Mouse (Mus musculus) gastrocnemius, adult 8-10 months (tissue): ENCODE measurements around the gene Cyren. TPM values are rescaled to one million over a fixed set of nuclear protein-coding genes. Genes with fewer than 3 reads are reported as not detected.

ENCODE experiments used
- DNase-seq, 2 experiments: peaks; one replicate each; pipeline ENCODE4 v3.0.0; 2022; ENCODE audit warnings: low spot score in 2 of 2
- total RNA-seq, 4 experiments: library from RNA; stranded (reverse); gene quantifications; 2 replicates each; pipeline ENCODE4 v1.2.4; 2022

Cyren gene
- total RNA-seq, 4 experiments from 2014 or later: 2.4 to 3.3 (median 2.7) TPM

GRCm38 (mm10) chr6:34867995-34868350 lies 9.9 kb downstream of the Cyren start:
- no peak for DNase-seq

- DNase-seq: no peak
These were observed 10.4 kb downstream of the Cyren start for GRCm38 (mm10) chr6:34867301-34867994.

GRCm38 (mm10) chr6:34866786-34867185 lies 11.1 kb downstream of the Cyren start:
- no peak for DNase-seq

DNA sequence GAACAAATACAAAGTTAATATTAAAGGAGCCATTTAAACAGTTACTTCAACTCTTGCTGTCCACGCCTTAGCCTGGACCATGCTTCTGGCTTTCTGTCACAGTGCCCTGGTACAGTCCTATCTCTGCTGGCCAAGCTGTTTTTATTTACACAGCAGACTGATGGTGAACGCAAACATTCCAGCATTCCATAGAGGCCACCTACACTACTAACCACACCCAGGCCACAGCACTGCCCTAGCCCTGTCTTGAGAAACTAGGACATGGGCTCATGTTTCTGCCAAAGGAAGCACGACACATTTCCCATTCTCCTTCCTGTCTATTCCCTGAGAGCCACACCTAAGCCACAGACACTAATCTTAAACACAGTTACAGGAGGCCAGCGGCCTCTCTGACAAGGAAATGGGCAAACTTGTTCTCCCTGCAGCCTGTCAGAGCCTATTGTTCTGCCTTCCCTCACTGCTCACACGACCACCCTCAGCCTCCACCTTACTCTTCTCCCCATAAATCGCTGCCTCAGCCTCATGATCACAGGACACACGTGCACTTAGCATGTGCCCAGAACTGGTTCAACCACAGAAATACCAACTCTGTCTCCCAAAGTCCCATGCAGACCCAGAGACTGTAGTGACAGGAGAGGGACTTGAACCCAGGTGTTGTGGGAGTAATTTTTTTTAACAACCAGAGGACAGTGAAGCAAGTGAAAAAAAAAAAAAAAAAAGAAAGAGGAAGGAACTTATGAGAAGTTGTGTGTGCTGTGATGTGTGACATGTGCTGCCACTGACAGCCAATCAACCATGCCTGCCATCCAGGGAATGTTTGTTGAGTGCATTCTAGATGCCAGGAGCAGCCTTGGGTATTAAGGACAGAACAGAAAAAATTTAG lies 11.9 kb downstream of the Cyren start:
- DNase-seq: no peak

GRCm38 (mm10) chr6:34865213-34865612 lies 12.6 kb downstream of the Cyren start:
- no peak for DNase-seq

DNA sequence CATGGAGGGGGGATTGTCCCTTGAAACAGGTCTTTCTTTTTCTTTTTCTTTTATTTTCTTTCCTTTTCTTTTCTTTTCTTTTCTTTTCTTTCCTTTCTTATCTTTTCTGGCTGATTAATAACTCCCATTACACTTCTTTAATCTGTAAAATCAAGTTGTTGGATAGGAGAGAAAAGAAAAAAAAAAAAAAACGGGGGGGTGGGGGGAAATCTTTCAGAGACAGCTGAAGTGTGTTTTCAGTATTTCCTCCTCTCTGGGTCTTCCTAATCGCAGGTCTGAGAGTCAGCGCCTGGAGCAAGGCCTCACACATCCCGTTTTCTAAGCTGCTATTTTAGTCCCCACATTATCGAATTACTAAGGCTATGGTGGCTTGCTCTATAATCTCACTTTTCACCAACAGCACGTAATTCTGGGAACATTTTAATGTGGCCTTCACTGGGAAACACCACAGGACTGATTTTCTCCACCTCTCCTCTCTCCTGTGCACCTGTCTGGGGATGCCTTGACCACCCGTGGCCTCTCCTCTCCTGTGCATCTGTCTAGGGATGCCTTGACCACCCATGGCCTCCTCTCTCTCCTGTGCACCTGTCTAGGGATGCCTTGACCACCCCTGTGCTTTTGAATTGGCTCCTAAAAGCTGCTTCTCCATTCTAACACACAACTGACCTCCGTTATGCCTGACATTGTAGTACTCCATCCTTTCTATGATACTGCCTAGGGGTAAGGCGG lies 13.9 kb downstream of the Cyren start:
- DNase-seq: no peak

GRCm38 (mm10) chr6:34862791-34863403 lies 15.0 kb downstream of the Cyren start, which contains the start of gene Tmem140:
TSS of gene Tmem140 (plus strand) at chr6:34863146.
- DNase-seq: no peak

- no peak for DNase-seq
These were observed 15.5 kb downstream of the Cyren start for GRCm38 (mm10) chr6:34862381-34862780.

DNA sequence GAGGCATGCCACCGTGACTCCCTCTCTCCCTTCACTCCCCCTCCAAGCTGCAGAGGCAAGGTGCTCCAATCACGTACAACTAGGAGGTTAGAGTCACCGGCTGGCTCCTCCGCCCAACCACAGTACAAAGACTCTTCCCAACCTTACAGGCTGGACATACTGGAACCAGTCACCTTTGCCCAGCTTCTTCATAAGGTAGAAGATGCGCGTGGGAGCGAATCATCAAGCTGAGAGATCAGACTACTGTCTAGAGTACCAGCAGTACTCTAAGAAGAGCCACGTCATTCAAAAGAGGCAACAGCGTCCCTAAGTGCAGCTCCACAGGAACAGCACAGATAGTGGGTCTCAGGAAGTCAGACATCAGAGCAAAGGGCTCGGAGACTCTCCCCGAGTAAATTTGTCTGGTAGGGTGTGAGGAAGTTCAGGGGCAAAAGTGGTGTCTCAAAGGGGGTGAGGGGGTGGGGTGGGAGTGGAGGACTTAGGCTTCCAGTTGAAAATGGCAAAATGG lies 16.3 kb downstream of the Cyren start:
- no peak for DNase-seq

- DNase-seq: no peak
These were observed 45.5 kb downstream of the Cyren start for GRCm38 (mm10) chr6:34832352-34832751.

DNA sequence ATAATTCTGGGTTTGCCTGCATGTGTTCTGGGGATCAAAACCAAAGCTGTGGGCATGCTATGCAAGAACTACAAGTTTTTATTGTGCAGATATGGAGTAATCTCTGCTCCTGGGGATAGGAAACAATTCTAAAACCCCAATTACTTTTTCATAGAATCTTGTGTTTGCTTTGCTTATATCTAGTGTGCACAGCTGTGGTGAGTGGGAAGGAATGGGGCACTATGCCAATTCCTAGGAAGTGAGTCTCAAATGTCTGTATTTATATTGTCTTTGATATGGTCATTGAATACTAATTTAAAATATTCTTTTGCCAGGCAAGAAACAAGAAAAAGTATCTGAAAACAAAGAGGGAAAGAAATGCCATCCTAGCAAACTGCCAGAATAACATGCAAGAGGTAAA lies 53.5 kb downstream of the Cyren start:
- DNase-seq: no peak

Other genes starting within 250 kb of the Cyren start
- 1 to 10 TPM; 1.0 to 2.1 (median 1.7) TPM for gene Agbl3, start 97.6 kb downstream of the Cyren start, total RNA-seq
- gene Tmem140, start 14.9 kb downstream of the Cyren start, total RNA-seq: 10 to 100 TPM; 26.9 to 32.4 (median 30.5) TPM
- gene Wdr91, start 32.8 kb upstream of the Cyren start, total RNA-seq: 1 to 10 TPM; 3.6 to 5.1 (median 4.9) TPM
- gene Stra8, start 42.1 kb upstream of the Cyren start, total RNA-seq: not detected
- gene Slc23a4, start 110.3 kb upstream of the Cyren start, total RNA-seq: not detected